Mouse (Mus musculus): ENCODE results near the gene Slc16a8. TPM values are rescaled to one million over a fixed set of nuclear protein-coding genes. Genes with fewer than 3 reads are reported as not detected.

Gene Slc16a8
- not detected for total RNA-seq (2021)
- long read RNA-seq, experiment 1, result 0 reads
- long read RNA-seq, experiment 2, result 0 reads

DNA sequence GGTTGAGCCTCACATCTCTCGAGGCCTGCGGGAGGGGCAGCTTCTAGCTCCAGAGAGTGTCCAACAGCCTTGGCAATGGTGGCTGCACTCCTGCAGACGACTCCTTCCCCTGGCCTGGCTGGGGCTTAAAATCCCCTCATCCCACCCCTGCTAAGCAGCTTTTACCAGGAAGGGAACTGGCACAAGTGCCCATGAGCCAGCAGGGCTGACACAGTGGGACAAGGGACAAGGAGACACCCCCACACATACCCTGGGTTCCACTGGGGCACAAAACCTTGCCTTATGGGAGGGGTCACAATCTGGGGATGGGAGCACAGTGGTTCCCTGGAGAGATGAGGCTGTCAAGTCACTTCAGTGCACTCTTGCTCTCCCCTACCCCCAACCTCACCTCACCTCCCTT lies at the start of gene Slc16a8:
Gene Slc16a8 (minus strand): TSS at position 101 of the 400 bp plus-strand sequence.
- DNase-seq (ENCODE audit: low spot score in 2 of 2), result no peak

DNA sequence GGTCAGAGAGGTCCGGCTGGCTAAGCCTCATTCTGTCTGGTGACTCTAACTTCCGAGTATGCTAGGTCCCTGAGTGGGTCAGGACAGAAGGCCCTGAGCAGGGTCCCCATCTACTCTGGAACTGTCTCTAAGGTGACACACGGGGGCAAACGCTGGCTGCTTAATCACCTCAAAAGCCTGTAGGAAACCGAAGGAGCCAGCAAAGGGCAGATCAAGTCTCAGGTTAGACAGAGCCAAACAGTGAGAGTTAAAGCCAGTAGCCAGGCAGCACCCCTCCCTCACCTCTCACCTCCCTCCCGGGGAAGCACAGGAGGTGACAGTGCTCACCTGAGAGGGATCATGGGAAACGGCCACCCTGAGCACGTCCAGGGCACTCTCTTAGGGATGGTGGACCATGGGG lies 49.2 kb upstream of the Slc16a8 start:
- DNase-seq (ENCODE audit: low spot score in 2 of 2), result no peak

DNA sequence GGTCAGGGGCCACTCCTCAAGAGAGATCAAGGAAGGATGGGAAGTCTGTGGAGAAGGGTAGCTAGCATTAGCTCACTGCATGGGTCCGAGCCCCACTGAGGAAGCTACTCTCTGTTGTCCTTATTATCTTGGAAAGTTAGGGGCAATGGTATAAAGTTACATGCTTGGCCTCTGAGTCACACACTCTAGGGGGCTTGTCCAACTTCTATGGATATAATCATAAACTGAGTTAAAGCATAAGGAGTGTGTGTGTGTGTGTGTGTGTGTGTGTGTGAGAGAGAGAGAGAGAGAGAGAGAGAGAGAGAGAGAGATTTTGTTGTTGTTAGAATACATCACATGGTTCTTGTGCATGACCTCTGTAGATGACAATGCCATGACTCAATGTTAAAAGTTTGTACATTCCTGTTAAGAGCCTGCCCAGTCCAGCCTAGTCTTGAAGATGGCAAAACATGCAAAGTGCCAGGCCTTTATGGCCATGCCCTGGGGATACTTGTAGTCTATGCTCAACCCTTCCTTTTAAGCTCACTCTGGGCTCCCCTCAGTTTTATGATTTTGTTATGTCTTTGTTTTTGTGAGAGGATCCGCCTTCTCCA lies 45.1 kb upstream of the Slc16a8 start:
- no peak for DNase-seq (ENCODE audit: low spot score in 2 of 2)

DNA sequence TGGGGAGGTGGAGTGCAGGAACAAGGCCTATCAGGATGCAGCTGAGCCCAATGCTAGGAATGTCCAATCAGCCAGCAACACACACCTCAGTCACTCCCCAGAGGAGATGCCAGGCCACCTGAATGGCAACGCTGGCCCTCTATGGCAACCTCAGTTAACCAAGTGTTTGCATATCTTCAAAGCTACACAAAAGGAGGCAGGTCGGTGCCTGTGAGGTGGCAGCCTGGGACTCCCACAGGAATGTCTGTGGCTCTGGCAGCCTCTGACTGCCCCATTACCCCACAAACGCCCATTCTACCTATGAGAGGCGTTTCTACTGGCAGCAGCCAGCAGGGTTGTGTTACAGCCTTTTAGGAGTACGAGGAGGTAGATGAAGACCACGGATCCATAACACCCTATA lies 44.0 kb upstream of the Slc16a8 start:
- DNase-seq (ENCODE audit: low spot score in 2 of 2), result no peak

DNA sequence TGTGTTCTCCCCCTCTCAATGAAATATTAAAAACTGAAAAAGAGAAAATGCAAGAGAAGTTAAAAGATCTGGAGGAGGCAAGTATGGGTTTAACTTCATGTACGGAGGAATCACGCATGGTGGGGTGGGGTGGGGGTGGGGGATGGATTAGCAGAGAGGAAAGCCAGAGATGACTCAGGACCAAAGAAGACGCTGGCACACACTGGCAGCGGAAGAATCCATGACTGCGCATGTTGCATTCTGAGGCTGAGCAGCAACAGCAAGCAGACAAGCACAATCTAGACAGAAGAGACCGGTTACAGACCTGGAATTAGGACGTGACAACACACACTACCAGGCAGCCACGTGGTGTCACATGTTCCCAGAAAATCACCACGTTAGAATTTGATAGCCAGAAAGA lies 38.2 kb upstream of the Slc16a8 start:
- DNase-seq (ENCODE audit: low spot score in 2 of 2), result no peak

DNA sequence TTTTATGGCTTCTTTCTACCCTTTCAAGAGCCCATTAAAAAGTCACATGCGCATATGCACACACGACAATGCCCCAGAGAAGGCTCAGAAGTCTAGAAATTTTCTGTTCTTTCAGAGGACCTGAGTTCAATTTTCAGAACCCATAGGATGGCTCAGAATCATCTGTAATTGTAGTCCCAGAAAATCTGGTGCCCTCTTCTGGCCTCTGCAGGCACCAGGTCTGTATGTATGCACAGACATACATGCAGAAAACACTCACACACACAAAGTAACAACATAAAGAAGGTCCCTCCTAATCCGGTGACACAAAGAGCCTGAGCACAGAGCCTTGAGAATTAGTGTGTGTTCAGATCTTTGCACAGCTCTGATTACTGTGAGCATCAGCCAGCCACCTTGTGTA lies 35.8 kb upstream of the Slc16a8 start:
- DNase-seq (ENCODE audit: low spot score in 2 of 2), result no peak

DNA sequence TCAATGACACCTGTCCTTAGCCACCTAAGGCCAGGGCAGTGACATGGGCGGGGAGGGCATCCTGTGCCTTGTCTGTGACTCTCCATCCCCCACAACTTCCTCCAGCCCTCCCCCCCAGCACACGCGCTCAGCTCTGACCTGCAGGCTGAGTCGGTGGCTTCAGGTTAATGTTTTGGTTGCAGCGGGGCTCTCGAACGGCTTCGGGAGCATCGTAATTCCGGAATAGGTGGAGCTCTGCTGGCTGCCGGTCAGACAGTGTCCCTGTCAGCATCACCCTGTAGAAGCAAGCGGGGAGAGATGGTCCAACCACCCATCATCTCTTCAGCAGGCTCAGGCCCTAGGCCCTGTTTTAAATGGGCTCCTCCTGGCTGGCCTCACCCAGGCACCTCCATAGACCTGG lies 34.9 kb upstream of the Slc16a8 start:
- no peak for DNase-seq (ENCODE audit: low spot score in 2 of 2)

DNA sequence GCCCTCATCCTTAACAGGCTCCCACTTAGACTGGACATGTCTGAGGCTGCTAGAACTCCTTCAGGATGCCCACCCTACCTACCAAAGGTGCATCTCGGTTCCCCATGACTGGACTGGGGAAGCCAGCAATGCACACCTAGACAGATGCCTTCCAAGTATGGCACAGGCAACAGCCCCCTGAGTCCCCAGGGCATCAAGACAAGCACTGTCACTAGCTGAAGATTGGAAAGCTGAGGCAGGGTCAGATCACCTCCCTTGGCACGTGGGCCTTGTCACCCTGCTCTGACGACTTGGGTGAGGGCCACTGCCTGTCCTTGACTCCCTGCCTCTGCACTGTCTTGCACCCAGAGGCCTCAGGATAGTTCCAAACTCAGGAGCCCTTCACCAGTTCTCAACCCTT lies 33.8 kb upstream of the Slc16a8 start:
- no peak for DNase-seq (ENCODE audit: low spot score in 2 of 2)

DNA sequence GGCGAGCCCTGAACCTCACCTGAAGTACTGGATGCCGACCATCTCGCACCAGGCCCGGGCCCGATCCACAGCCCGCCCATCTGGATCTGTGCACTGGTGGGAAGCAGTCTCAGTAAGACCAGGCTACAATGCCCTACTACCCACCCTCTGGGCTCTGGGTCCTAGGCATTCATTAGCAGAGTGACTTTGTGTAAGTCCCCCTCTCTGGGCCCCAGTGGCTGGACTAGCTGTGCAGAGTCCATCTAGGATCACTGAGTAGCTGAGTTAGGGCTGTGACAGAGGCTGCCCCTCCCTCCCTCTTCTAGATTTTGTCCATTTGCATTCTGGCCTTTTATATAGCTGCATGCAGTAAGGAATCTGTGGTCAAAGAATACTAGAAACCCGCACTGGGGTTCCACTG lies 32.5 kb upstream of the Slc16a8 start:
- no peak for DNase-seq (ENCODE audit: low spot score in 2 of 2)

DNA sequence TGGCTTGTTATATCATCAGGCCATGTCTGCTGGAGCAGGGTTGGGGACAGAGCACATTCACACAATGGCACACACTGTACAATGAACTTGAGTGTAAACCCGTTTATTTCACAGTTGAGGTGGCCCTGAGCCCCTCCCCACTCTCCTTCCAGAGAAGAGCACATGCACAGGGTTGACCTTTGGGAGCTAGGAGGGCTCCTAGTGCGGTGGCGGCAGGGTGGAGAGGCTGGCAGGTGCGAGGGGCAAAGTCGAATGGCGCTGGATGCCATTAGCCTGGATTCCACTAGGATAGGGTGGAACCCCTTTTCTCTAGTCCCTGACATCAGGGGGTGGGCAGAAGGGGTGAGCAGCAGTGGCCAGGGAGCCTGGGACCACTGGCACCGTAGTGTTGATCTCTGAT lies 31.6 kb upstream of the Slc16a8 start:
- DNase-seq (ENCODE audit: low spot score in 2 of 2), result no peak

DNA sequence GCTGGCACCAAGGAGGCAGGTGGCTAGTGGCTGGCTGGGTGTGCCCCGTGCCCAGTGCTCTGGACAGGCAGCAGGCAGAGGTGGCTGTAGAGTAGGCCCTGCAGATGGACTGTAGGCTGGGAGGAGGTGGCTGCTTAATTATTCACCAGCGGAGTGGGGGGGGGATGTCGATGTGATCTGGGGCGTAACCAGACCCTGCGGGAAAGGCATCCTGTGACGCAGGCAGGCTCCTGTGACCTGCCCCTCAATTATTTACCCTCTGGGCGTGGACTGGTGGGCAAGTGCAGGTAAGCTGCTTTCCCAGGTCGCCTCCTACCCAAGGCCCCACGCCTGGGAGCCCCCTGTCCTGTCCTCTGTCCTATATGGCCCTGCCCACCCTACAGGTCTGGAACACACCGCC lies 30.8 kb upstream of the Slc16a8 start, which contains the start of gene Baiap2l2:
Gene Baiap2l2 (minus strand): TSS at position 139 of the 400 bp plus-strand sequence.
- no peak for DNase-seq (ENCODE audit: low spot score in 2 of 2)

DNA sequence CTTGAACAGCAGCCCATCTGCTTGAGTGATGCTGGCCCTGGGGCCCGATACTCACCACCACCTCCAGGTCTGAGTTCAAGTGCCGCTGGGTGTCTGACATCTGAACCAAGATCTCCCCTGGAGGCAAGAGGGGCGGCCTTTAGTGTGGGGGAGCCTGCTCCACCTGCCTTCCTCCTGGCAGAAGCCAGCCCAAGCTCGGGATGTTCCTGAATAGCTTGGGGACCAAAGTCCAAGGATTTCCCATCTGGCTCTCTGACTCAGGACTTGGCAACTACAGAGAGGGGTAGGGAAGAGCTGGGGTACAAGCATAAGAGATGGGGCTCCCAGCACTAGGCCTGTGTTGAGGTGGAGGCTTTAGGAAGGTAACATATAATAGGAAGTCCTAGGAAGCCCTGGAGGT lies 28.8 kb upstream of the Slc16a8 start:
- no peak for DNase-seq (ENCODE audit: low spot score in 2 of 2)

DNA sequence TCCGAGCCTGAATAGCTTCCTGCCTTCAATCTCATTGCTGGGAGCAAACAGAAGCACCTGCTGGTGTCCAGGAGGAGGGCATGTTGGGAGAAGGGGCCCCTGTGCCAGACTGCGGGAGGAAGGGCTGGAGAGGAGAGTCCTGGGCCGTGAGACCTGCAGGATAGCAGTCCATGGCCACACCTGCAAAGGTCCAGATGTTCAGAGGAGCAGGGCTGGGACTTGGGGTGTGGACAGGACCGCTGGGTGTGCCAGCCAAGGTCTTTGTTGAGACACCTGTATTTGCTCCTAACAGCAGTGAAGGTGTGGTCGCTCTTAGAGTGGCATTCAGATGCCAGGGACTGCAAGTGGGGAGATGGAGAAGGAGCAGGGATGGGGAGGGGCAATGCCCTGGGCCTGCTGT lies 27.9 kb upstream of the Slc16a8 start:
- DNase-seq (ENCODE audit: low spot score in 2 of 2), result no peak

DNA sequence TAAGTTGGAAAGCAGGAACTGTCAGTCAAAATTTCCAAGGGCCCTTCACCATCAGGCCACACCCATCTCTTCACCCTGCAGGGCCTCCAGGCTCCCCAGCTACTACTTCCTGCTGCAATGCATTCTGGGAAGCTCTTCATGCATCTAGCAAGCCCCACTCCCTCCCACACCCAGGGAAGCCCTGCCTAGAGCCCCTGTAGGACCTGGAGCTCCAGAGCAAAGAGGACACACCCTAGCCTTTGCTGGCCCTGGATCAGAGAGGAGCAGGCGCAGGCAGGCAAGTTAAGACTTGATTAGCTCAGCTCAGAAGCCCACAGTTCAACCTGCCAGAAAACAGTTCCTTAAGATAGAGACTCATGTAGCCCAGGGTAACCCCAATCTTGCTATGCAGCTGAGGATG lies 26.8 kb upstream of the Slc16a8 start:
- DNase-seq (ENCODE audit: low spot score in 2 of 2), result no peak

DNA sequence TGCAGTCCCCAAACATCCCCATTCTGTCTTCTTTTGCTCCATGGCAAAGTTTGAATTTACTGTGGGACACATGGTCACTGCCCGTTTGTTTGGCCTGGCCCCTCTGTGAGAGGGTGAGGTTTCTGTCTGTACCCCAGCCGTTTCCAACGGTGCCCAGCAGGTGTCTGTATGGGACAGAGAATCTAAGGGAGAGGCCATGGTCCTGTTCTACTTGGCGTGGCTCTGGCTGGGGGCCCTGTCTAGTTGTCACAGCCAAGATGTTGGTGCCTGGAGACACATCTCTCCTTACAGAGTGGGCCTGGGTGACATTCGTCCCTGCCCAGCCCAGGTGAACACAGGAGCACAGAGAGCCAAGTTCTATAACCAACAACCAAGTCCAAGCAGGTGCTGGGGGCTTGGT lies 26.3 kb upstream of the Slc16a8 start:
- no peak for DNase-seq (ENCODE audit: low spot score in 2 of 2)

DNA sequence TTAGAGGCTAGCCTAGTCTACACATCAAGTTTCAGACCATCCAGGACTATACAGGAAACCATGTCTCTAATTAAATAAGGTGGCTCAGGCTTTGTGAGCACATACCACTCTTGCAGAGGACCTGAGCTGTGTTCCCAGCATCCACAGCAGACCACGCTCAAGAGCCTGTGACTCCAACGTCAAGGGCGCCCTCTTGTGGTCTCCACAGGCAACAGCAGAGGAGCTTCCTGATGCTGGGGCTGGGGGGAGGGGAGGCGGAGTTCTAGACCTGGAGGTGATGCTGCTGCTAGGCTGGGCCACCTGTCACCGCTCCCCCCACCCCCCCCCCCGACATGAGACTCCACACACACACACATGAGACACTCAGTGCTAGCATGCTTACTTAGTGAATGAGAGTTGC lies 25.6 kb upstream of the Slc16a8 start:
- no peak for DNase-seq (ENCODE audit: low spot score in 2 of 2)

DNA sequence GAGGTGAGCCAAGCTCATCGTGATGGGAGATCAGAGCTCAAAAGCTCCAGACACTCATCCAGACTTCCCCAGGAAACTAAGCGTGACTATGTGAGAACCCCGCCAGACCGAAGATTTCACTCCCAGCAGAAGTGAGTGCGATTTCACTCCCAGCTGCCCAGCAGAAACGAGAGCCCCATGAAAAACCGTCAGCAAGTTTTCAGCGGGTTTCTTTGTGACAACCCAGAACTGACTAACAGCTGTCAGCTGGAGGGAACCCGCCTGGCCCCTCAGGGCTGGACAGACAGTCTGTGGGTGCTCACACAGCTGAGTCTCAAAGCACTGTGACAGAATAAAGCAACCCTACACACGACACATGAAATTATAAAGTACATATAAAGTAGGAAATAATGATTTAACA lies 23.2 kb upstream of the Slc16a8 start:
- DNase-seq (ENCODE audit: low spot score in 2 of 2), result no peak

DNA sequence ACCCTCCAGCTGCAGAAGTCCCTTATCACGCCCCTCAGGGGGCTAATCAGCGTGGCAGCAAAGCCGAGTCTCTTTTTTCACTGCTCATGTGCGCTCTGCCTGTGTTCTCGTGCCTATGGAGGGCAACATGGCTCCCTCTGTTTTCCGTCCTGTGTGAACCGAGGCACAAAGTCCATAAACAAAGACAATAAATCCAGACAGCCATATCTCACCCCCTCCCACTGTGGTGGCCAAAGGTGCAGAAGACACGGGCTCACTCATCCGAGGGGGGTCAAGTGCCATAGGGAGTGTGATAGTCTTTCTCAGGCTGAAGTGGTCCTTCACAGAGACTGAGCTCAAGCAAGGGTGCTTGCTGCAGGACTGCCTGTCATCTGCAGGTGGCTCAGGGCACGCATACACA lies 18.5 kb upstream of the Slc16a8 start:
- DNase-seq (ENCODE audit: low spot score in 2 of 2), result no peak

DNA sequence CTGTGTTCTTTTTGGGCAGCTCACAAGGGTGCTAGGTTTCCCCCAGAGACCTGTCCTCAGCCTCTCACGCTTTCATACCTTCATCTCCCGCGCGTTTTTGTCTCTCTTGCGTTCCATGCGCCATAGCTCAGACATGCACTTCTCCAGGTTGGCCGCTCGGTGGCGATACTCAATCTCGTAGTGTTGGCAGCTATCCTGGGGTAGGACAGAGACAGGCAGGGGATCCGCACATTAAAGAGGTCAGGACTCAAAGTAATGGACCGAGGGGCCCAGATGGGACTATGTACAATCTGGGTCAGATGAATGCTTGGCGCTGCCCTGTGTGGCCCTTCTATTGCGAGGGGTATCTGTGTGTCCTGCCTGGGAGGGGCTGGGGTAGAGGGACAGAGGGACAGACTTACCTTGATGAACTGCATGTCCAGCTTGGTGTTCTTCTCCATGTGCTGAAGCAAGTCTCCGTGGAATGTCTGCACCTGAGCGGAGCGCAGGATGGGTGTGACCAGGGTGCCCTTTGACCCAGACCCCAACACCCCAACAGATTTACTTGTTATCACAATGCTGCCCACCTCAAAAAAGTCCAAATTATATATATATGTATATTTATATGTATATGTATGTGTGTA lies 16.7 kb upstream of the Slc16a8 start:
- peak in 1 of 2 experiments; percentile 54 for DNase-seq (ENCODE audit: low spot score in 2 of 2)

DNA sequence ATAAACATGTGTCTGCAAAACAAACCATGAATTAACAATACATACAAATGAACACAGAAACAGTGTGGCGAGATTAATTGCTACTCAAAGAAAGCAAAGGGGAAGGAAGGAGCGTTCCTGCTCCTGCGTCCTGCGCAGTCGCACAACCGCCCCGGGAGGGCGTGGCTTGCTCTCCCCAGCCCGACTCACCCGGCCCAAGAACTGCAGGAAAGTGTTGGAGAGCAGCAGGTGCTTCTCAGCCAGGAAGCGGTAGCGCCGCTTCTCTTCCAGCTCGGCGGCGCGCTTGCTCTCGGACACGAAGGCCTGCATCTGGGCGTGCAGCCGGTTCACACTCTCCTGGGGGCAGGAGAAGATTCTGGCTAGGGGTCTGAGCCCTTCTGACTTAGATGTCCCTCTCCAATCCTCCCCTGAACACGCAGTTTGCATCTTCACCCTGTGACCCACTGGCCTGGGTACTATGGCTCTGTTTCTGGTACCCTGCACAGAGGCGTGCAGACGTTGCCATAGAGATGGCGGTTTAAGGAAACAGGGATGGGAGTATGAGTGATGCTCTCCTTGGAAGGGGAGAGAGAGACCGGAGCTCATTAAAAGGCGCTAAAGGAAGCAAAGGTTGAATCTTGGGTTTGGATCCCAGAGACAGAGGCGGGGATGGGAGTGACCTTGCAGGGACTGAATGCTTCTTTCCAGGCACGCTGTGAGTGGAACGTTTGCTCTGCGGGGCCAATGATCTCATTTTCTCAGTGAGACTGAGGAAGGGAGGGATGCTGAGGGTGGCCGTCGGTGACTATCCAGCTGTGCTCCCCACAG lies 16.0 kb upstream of the Slc16a8 start:
- DNase-seq (ENCODE audit: low spot score in 2 of 2), result peak; percentile 63 to 68

DNA sequence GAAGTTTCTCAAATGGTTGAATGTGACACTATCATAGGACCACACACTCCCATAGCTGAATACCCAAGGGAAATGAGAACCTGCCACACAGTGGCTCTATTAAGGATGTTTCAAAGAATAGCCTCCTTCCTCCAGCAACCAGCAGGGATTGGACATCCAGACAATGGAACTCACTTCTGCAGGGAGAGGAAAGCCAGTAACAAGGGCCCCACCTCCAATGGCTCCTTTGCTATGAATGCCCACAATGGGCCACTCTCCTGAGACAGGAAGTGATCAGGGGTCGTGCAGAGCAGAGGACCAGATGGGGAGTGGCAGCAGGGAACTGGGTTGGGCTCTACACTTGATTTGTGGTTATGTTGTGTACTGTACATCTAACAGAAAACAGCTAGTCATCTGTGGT lies 14.0 kb upstream of the Slc16a8 start:
- DNase-seq (ENCODE audit: low spot score in 2 of 2), result no peak

DNA sequence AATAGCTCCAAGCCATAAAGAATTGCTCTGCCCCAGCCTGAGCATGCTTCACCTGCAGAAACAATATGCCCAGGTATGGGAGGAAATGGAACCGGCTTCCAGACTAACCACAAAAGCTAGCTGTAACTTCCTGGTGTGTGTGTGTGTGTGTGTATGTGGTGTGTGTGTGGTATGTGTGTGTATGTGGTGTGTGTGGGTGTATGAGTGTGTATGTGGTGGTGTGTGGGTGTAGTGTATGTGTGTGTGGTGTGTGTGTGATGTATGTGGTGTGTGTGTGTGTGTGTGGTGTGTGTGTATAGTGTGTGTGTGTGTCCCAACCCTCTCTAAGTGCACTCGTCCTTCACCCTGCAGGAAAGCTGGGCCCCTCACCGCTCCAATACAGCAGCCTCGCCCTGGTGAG lies 10.8 kb upstream of the Slc16a8 start:
- no peak for DNase-seq (ENCODE audit: low spot score in 2 of 2)
